Mouse (Mus musculus): ENCODE measurements around the gene Opn1sw.
"Not testable (repeated sequence)": the region's sequence is repeated elsewhere in the genome, so short reads cannot be mapped to it uniquely, and the experiment has no call there.

The Opn1sw gene

DNA sequence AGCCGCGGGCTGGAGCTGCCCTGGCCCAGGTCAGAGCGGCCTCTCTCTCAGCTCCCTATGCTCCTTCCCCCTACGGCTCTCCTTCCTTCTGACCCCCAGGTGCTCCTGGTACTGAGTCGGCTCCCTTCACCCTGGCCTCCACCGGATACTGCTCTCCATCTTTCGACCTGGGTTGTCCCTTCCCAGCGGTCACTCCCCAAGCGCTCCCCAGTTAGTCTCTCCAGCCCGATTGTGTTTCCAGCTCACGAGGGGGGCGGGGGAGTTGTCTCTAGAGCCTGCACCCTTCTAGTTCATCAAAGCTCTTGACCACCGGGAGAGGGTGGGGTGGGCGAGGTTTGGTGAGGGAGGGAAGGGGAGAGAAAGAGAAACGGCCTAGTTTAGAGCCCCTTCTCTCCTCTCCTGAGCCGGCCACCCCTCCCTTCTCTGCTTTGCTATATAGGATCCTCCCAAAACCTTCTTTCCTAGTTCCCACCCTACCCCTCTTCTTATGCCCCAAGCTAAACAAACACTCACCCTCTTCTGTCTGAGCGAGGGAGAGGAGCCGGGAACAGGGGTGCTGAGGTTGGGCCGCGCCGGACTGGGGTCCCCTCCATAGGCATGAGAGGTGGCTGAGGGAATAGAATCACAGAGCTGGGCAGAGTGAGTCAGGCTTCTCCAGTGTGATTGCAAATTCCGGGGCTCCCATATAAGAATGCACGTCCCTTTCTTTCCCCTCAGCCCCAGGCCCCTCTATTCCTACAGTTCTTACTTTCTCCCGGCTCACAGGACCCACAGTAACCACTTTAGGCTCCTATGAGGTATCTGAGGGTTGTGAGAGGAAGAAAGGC is 8.7 kb upstream of the Opn1sw start:
- no peak for DNase-seq (ENCODE audit: low read depth, low spot score)

DNA sequence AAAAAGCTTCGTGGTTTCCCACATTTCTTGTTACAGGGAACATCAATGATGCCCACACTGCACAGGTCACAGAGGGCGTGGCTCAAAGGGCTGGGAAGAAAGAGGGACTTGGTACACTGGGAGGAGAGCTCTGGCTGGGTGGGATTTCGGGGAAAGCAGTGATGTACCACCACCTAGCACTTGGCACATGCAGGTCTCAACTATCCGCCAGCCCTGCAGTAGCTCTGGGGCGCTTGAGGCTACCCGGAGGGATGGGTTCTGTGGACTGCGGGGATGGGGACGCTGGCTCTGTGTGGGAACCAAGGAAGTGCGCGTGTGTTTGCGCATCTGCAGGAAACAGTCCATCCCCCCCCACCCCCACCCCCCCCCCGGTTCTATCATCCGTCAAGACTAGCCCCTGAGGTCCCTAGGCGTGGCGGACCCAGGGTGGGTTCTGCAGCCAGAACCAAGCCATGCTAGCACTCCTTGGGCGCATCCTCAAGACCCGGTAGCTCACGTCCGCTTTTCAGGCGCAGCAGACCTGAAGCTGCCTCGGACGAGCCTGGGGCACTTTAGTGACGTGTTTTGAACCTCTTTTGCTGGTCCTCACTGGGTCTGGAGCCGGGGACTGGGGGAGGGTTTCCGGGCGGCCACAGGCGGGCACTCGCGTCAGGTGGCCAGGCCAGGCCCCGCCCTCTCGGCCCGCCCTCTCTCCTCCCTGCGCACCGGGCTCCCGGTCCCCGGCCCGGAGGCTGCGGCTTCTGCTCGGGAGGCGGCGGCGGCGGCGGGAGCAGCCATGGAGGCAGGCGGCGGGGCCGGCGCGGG is 7.8 kb upstream of the Opn1sw start, which contains the start of gene Ccdc136:
Gene Ccdc136 (plus strand): TSS at position 400 of the 804 bp plus-strand sequence.
- DNase-seq (ENCODE audit: low read depth, low spot score): peak; percentile 50

DNA sequence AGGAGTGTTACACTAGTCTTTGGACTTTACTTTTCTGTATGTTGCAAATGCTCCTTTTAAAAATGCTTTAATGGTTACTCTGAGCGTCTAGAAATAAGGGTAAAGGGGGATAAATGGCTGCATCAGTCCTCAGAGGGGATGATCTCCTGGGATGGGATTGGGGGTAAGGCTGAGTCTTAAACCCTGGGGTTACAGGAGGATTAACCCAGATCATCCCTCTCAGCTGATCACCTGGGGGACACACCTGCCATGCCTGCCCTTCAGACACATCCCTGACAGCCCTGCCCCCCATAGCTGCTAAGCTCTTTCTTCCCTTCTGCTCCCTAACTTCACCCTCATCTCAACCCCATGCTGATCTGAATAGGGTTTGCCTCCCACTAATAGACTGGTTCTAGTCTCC is 6.0 kb upstream of the Opn1sw start:
- DNase-seq (ENCODE audit: low read depth, low spot score): no peak

- DNase-seq (ENCODE audit: low read depth, low spot score): no peak
Observed at GRCm38 (mm10) chr6:29391802-29392201, 3.5 kb upstream of the Opn1sw start.

GRCm38 (mm10) chr6:29391241-29391640 is 3.0 kb upstream of the Opn1sw start:
- DNase-seq (ENCODE audit: low read depth, low spot score): not testable (repeated sequence)

DNA sequence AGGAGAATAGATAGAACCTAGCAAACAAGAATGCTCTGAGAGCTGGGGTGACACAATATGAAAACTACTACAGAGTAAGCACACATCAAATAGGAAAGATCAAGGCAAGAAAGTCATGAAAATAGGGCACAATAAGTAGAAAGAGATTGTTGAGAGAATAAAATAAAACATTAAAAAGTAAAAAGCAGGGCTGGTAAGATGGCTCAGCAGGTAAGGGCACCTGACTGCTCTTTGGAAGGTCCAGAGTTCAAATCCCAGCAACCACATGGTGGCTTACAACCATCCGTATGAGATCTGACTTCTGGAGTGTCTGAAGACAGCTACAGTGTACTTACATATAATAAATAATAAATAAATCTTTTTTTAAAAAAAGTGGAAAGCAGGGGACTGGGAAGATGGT is 2.2 kb upstream of the Opn1sw start:
- not testable (repeated sequence) for DNase-seq (ENCODE audit: low read depth, low spot score)

DNA sequence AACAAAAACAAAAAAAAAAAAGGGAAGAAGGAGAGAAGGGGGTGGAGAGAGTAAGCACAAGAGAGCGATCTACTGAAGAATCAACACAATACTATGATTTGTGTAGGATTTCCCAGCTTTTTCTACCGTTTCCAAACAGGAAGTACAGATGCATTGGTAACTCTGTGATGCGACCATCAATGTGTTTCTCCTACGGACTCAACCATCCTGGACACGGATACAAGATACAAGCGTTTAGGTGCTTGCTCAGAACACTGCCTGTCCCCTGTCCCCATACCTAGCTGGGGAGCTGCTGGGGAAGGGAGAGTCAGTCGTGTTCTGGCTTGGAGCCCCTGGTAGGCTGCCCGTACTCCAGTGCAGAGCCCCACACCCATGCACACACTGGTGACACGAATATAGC is 1.2 kb upstream of the Opn1sw start:
- DNase-seq (ENCODE audit: low read depth, low spot score): no peak

GRCm38 (mm10) chr6:29388606-29389080 is 375 bp upstream of the Opn1sw start:
- DNase-seq (ENCODE audit: low read depth, low spot score): no peak

GRCm38 (mm10) chr6:29382442-29382841 is 5.8 kb downstream of the Opn1sw start:
- no peak for DNase-seq (ENCODE audit: low read depth, low spot score)

DNA sequence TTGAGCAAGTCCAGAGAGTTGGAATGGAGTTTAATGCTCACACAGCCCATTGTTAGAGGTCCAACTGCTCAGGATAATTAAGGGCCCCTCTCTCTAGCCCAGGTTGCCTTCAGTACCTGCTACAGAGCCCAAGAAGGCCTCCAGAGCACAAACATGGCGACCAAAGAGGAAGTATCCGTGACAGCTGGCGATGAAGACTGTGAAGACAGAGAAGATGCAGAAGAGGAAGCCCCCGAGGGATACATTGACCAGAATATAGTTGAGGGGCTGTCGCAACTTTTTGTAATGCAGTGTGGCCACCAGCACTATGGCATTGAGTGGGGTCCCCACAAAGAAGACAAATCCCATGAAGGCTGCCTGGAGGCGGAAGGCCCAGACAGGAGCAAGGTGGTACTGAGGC is 8.3 kb downstream of the Opn1sw start:
- no peak for DNase-seq (ENCODE audit: low read depth, low spot score)

DNA sequence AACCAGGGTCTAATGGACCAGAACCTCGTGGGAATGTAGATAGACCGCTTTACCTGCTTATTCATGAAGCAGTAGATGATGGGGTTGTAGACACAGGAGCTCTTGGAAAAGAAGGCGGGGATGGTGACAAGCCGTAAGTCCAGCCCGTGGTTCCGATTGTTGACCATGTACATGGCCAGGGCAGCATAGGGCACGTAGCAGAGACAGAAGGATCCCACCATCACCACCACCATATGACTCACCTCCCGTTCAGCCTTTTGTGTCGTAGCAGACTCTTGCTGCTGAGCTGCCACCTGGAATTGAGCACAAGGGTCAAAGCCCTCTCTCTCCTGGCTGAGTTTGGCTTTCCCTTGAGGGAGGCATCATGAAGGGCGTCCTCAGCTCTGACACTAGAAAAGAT is 9.6 kb downstream of the Opn1sw start:
- DNase-seq (ENCODE audit: low read depth, low spot score): no peak

- DNase-seq (ENCODE audit: low read depth, low spot score): no peak
Observed at GRCm38 (mm10) chr6:29377386-29377785, 10.9 kb downstream of the Opn1sw start.

GRCm38 (mm10) chr6:29365277-29365676 is 23.0 kb downstream of the Opn1sw start:
- DNase-seq (ENCODE audit: low read depth, low spot score): no peak

GRCm38 (mm10) chr6:29363129-29363515 is 25.1 kb downstream of the Opn1sw start:
- no peak for DNase-seq (ENCODE audit: low read depth, low spot score)

DNA sequence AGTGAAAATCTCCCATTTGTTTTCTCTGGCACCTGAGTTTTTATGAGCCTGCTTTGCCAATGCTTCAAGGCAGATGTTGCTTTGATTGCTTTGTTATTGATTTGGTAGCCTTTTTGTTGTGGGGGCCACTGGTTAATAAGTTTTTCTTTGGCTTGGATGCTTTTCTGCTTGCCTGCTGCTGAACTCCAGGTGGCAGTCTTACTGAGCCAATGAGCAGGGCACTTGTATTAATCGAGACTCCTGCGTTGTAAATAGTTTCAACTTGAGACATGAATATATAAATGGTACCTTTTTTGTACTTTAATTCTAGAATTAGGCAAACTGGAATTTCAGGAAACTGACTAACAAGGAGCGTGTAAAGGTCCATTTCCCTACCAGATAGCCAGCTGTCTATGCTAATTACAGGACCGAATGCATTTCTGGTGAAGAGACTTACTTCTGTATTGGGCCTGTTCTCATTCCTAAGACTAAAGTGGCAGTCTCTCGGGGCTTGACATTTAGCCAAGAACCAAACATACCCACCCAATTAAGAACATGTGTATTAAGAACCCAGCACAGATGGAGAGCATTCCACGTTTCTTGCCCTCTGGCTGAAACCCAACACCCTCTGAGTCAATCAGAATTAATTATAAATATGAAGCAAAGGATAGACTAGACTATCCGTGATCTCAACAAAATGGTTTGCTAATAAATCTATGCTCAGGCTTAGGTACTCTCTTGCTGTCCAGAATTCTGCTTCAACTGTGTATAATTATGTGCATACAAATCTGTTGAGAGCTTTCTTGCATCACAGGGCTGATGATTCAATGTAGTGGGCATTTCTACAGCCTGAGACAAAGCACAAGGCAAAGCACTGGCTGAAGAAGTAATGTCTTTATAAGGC is 25.8 kb downstream of the Opn1sw start:
- no peak for DNase-seq (ENCODE audit: low read depth, low spot score)

GRCm38 (mm10) chr6:29360211-29360610 is 28.1 kb downstream of the Opn1sw start:
- DNase-seq (ENCODE audit: low read depth, low spot score): no peak

- DNase-seq (ENCODE audit: low read depth, low spot score): no peak
Observed at GRCm38 (mm10) chr6:29359386-29359785, 28.9 kb downstream of the Opn1sw start.

DNA sequence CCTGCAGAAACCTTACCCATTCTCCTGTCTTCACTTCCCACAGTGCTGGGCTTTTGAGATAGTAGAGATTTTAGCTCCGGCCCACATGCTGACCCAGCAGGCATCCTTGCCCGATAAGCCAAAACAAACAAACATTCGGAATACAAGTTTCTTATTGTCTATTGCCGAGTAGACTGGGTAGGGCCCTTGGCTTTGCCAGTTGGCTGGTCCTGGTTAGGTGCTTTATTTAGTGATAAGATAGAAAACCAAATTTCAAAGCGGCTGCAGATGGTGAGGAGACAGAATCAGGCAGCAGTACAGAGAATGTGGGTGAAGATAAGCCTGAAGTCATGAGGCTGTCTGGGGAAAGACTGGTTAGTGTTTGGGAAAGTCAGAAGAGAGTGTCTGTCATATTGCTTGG is 35.5 kb downstream of the Opn1sw start:
- no peak for DNase-seq (ENCODE audit: low read depth, low spot score)

- no peak for DNase-seq (ENCODE audit: low read depth, low spot score)
Observed at GRCm38 (mm10) chr6:29351613-29352012, 36.7 kb downstream of the Opn1sw start.

- no peak for DNase-seq (ENCODE audit: low read depth, low spot score)
Observed at GRCm38 (mm10) chr6:29348371-29348724, 39.9 kb downstream of the Opn1sw start.

DNA sequence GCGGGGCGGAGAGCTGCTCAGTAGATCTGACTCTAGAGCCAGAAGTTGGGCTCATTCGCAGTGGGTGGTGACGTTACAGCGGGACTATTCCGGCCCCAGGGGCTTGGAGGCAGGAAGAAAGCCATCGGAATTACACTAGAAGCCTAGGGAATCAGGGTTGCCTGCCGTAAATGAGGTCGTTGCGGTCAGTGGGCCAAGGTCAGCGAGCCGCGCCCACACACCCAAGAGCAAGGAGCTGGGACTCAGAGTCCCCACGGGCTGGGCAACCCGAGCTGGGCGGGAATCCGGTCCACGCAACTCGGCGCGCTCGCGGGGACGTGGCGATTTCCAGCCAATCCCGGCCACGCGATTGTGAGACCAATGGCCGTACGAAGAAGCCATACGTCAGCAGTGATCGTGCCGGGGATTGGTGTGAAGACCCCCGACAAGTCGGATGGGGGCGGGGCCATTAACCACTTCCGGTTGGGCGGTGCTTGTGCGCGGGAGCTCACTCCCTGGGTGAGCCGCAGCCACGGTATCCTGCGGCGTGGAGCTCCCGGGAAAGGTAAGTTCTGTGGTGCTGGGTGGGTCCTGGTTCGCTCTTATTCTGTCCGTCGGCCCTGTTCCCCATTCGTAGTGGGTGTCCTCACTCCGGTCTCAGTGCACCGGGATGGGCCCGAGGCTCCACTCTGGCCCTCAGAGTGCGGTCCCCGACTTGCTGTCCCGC is 40.5 kb downstream of the Opn1sw start, which contains the start of gene Calu:
Gene Calu (plus strand): TSS at position 405 of the 706 bp plus-strand sequence.
- peak; percentile 99 for DNase-seq (ENCODE audit: low read depth, low spot score)
